Mouse (Mus musculus) G1E (cell line): ENCODE results near the gene Shroom1. TPM values are rescaled to one million over a fixed set of nuclear protein-coding genes. Genes with fewer than 3 reads are reported as not detected.

Experiments used
- ATAC-seq: 2 replicates; pipeline ENCODE4 v1.8.0; 2016; ENCODE audit warnings: mild to moderate bottlenecking; ENCODE audit not compliant: insufficient number of reproducible peaks, poor library complexity, low FRiP score, severe bottlenecking; ENCODE audit errors: extremely low read depth
- DNase-seq: peaks from one replicate; pipeline ENCODE4 v3.0.0; 2012; ENCODE audit warnings: low spot score
- H3K27me3 ChIP-seq: 2 replicates; pipeline ENCODE4 v1.6.1; 2012; ENCODE audit warnings: mild to moderate bottlenecking, low read length, inconsistent platforms; ENCODE audit not compliant: insufficient read depth
- H3K36me3 ChIP-seq: replicated peaks from 2 replicates; pipeline ENCODE3; 2012; ENCODE audit warnings: mild to moderate bottlenecking, inconsistent platforms
- H3K4me1 ChIP-seq: 2 replicates; pipeline ENCODE4 v1.6.1; 2012; ENCODE audit warnings: low read depth, low read length, inconsistent platforms, mixed read lengths; ENCODE audit not compliant: insufficient read depth
- H3K4me3 ChIP-seq: 2 replicates; pipeline ENCODE4 v1.5.1; 2012; ENCODE audit warnings: low read depth, mild to moderate bottlenecking, inconsistent platforms, low read length, moderate library complexity, mixed read lengths
- H3K9me3 ChIP-seq: replicated peaks from 2 replicates; pipeline ENCODE4 v1.6.1; 2012; ENCODE audit warnings: inconsistent platforms
- CTCF ChIP-seq: IDR thresholded peaks from 2 replicates; pipeline ENCODE4 v1.5.1; 2012; ENCODE audit warnings: low read depth, low read length, inconsistent platforms, mixed read lengths
- GATA1 ChIP-seq: IDR thresholded peaks from 2 replicates; pipeline ENCODE4 v1.6.1; 2012; ENCODE audit warnings: borderline replicate concordance, low read length, inconsistent platforms, mixed read lengths
- GATA2 ChIP-seq: IDR thresholded peaks from 2 replicates; pipeline ENCODE4 v1.6.1; 2012; ENCODE audit warnings: low read depth, low read length, inconsistent platforms, borderline replicate concordance
- POLR2AphosphoS5 ChIP-seq: IDR thresholded peaks from 2 replicates; pipeline ENCODE4 v1.6.1; 2012; ENCODE audit warnings: low read depth, low read length, inconsistent platforms; ENCODE audit not compliant: insufficient replicate concordance
- TAL1 ChIP-seq: conservative IDR thresholded peaks from 2 replicates; pipeline ENCODE4 v1.6.1; 2012; ENCODE audit warnings: low read depth, low read length, inconsistent platforms, mixed read lengths
- polyA plus RNA-seq: library from polyadenylated mRNA; stranded (reverse); fragments of >175 nt; gene quantifications from 2 replicates; pipeline ENCODE4 v1.2.3, GENCODE M21; 2012
- total RNA-seq, 2 experiments: library from RNA; stranded (forward) in 1 of 2; stranded (reverse) in 1 of 2; fragments of 200-1000 nt in 1 of 2; fragments of >200 nt in 1 of 2; fragmentation: Nextera tagmentation in 1 of 2; gene quantifications; 2 replicates each; pipeline ENCODE4 v1.2.3; 2014 to 2017

Shroom1 gene
- total and polyA plus RNA-seq, 3 experiments: 0.11 TPM; not detected in 2

GRCm38 (mm10) chr11:53483159-53483891, 26.3 kb downstream of the Shroom1 start:
- peaks cover 76% of the 10 kb centered on the region for H3K4me1 ChIP-seq
- ATAC-seq: peak; percentile 32; the same call in 1 of the 2 replicates
- DNase-seq: peak; percentile 37
- peaks cover 6% of the 10 kb centered on the region for H3K36me3 ChIP-seq
- H3K4me3 ChIP-seq: peak overlapping the region; percentile 27; the same call in 1 of the 2 replicates
- TF ChIP-seq TAL1: peak; percentile 88
- TF ChIP-seq POLR2AphosphoS5: no peak
- no peak for TF ChIP-seq CTCF
- TF ChIP-seq GATA1: no peak
- peaks cover 14% of the 10 kb centered on the region for H3K27me3 ChIP-seq
- peaks cover 12% of the 10 kb centered on the region for H3K9me3 ChIP-seq

GRCm38 (mm10) chr11:53485719-53486118, 28.7 kb downstream of the Shroom1 start:
- DNase-seq: no peak
- H3K36me3 ChIP-seq: no peaks in the 10 kb centered on the region
- H3K27me3 ChIP-seq: peaks cover 7% of the 10 kb centered on the region
- H3K4me3 ChIP-seq: no peak overlapping the region
- no peak for ATAC-seq
- TF ChIP-seq POLR2AphosphoS5 (no peak), GATA1 (no peak), CTCF (0 out of 2 replicates have a peak, but pooled peaks have one; percentile 24), GATA2 (no peak)
- H3K9me3 ChIP-seq: no peaks in the 10 kb centered on the region
- H3K4me1 ChIP-seq: peaks cover 57% of the 10 kb centered on the region

GRCm38 (mm10) chr11:53486351-53486750, 29.3 kb downstream of the Shroom1 start:
- Histone ChIP-seq H3K4me3 (no peak overlapping the region), H3K27me3 (peaks cover 7% of the 10 kb centered on the region), H3K36me3 (no peaks in the 10 kb centered on the region), H3K9me3 (no peaks in the 10 kb centered on the region), H3K4me1 (peaks cover 52% of the 10 kb centered on the region)
- ATAC-seq (no peak), DNase-seq (no peak)
- TF ChIP-seq POLR2AphosphoS5 (no peak), CTCF (no peak), GATA2 (no peak), TAL1 (no peak), GATA1 (no peak)

GRCm38 (mm10) chr11:53486822-53487594, 30.0 kb downstream of the Shroom1 start:
- ATAC-seq: no peak
- Histone ChIP-seq H3K4me1 (peaks cover 46% of the 10 kb centered on the region), H3K9me3 (no peaks in the 10 kb centered on the region), H3K4me3 (peak overlapping the region; percentile 10; the same call in 1 of the 2 replicates), H3K36me3 (no peaks in the 10 kb centered on the region), H3K27me3 (peaks cover 7% of the 10 kb centered on the region)
- DNase-seq: no peak
- TF ChIP-seq GATA2: no peak
- TF ChIP-seq POLR2AphosphoS5: no peak

GRCm38 (mm10) chr11:53489007-53489406, 32.0 kb downstream of the Shroom1 start:
- no peak for DNase-seq
- peaks cover 7% of the 10 kb centered on the region for H3K27me3 ChIP-seq
- no peak for TF ChIP-seq GATA1
- no peak for TF ChIP-seq CTCF
- TF ChIP-seq POLR2AphosphoS5: no peak
- no peak for TF ChIP-seq TAL1
- TF ChIP-seq GATA2: no peak
- H3K9me3 ChIP-seq: no peaks in the 10 kb centered on the region
- ATAC-seq: no peak
- H3K4me3 ChIP-seq: no peak overlapping the region
- peaks cover 33% of the 10 kb centered on the region for H3K4me1 ChIP-seq
- no peaks in the 10 kb centered on the region for H3K36me3 ChIP-seq

- H3K4me3 ChIP-seq: no peak overlapping the region
- peaks cover 29% of the 10 kb centered on the region for H3K4me1 ChIP-seq
- H3K27me3 ChIP-seq: peaks cover 7% of the 10 kb centered on the region
- no peak for TF ChIP-seq GATA1
- no peak for TF ChIP-seq CTCF
- TF ChIP-seq TAL1: no peak
- no peak for TF ChIP-seq POLR2AphosphoS5
- TF ChIP-seq GATA2: no peak
- no peak for ATAC-seq
- no peak for DNase-seq
- no peaks in the 10 kb centered on the region for H3K9me3 ChIP-seq
- H3K36me3 ChIP-seq: no peaks in the 10 kb centered on the region
Observed at GRCm38 (mm10) chr11:53489421-53489820, 32.4 kb downstream of the Shroom1 start.
